Mouse (Mus musculus): ENCODE results near the gene Ticrr. TPM values are rescaled to one million over a fixed set of nuclear protein-coding genes. Genes with fewer than 3 reads are reported as not detected.

The Ticrr gene
- total and polyA plus RNA-seq, 3 experiments = 10.6 to 55.6 (median 23.8) TPM

- Histone ChIP-seq H3K27ac (ENCODE audit: control insufficient read depth, low read depth, low read length) (no peak overlapping the region), H3K79me2 (ENCODE audit: control insufficient read depth, insufficient read depth, low read length, poor library complexity) (no peaks in the 10 kb centered on the region), H3K9ac (ENCODE audit: control insufficient read depth, low read depth, low read length, poor library complexity, severe bottlenecking) (no peak overlapping the region), H3K27me3 (ENCODE audit: control insufficient read depth in 1 of 2, insufficient read depth in 2 of 2, low read length in 2 of 2) (peaks cover 1 to 7% of the 10 kb centered on the region in 2 experiments; a peak in 3 of 4 replicates), H3K36me3 (ENCODE audit: control insufficient read depth in 1 of 2, insufficient read depth in 2 of 2, low read length in 2 of 2) (no peaks in the 10 kb centered on the region), H3K4me1 (ENCODE audit: control insufficient read depth in 1 of 2, insufficient read depth in 2 of 2, low read length in 2 of 2) (no peaks in the 10 kb centered on the region), H3K4me3 (ENCODE audit: control insufficient read depth in 1 of 2, insufficient read depth in 1 of 2, low read depth in 2 of 2, low read length in 2 of 2) (no peak overlapping the region), H3K9me3 (replicated peaks; ENCODE audit: insufficient read depth, low read length) (no peaks in the 10 kb centered on the region)
- no peak for TF ChIP-seq CTCF (IDR thresholded peaks at IDR 0.05 in 2 of 3, conservative IDR thresholded peaks at IDR 0.05 in 1 of 3; ENCODE audit: control insufficient read depth in 1 of 3, insufficient read depth in 1 of 3, low read depth in 2 of 3, low read length in 3 of 3, poor library complexity in 1 of 3, severe bottlenecking in 1 of 3)
- no peak for DNase-seq (ENCODE audit: low read depth, low spot score)
These were observed 5.8 kb upstream of the Ticrr start for GRCm38 (mm10) chr7:79654185-79654584.

GRCm38 (mm10) chr7:79654586-79654985 is 5.4 kb upstream of the Ticrr start:
- Histone ChIP-seq H3K79me2 (ENCODE audit: control insufficient read depth, insufficient read depth, low read length, poor library complexity) (no peaks in the 10 kb centered on the region), H3K36me3 (ENCODE audit: control insufficient read depth in 1 of 2, insufficient read depth in 2 of 2, low read length in 2 of 2) (no peaks in the 10 kb centered on the region), H3K4me1 (ENCODE audit: control insufficient read depth in 1 of 2, insufficient read depth in 2 of 2, low read length in 2 of 2) (no peaks in the 10 kb centered on the region), H3K27ac (ENCODE audit: control insufficient read depth, low read depth, low read length) (no peak overlapping the region), H3K27me3 (ENCODE audit: control insufficient read depth in 1 of 2, insufficient read depth in 2 of 2, low read length in 2 of 2) (peaks cover 1 to 7% of the 10 kb centered on the region in 2 experiments; a peak in 3 of 4 replicates), H3K9me3 (replicated peaks; ENCODE audit: insufficient read depth, low read length) (no peaks in the 10 kb centered on the region), H3K4me3 (ENCODE audit: control insufficient read depth in 1 of 2, insufficient read depth in 1 of 2, low read depth in 2 of 2, low read length in 2 of 2) (no peak overlapping the region), H3K9ac (ENCODE audit: control insufficient read depth, low read depth, low read length, poor library complexity, severe bottlenecking) (no peak overlapping the region)
- TF ChIP-seq GATA1 (IDR thresholded peaks at IDR 0.05; ENCODE audit: low read depth, low read length) = no peak
- no peak for TF ChIP-seq KAT2A (conservative IDR thresholded peaks at IDR 0.05; ENCODE audit: low read depth, low read length)
- no peak for TF ChIP-seq HCFC1 (IDR thresholded peaks at IDR 0.05; ENCODE audit: low read depth, low read length)
- no peak for TF ChIP-seq MAZ (IDR thresholded peaks at IDR 0.05; ENCODE audit: low read depth, low read length)
- TF ChIP-seq CTCF (IDR thresholded peaks at IDR 0.05 in 2 of 3, conservative IDR thresholded peaks at IDR 0.05 in 1 of 3; ENCODE audit: control insufficient read depth in 1 of 3, insufficient read depth in 1 of 3, low read depth in 2 of 3, low read length in 3 of 3, poor library complexity in 1 of 3, severe bottlenecking in 1 of 3) = no peak
- no peak for TF ChIP-seq NRF1 (IDR thresholded peaks at IDR 0.05; ENCODE audit: insufficient read depth, low read depth, low read length, poor library complexity, severe bottlenecking)
- TF ChIP-seq MYC (IDR thresholded peaks at IDR 0.05; ENCODE audit: low read depth, low read length) = no peak
- TF ChIP-seq RAD21 (IDR thresholded peaks at IDR 0.05; ENCODE audit: low read depth, low read length) = no peak
- TF ChIP-seq SIN3A (IDR thresholded peaks at IDR 0.05; ENCODE audit: low read length) = no peak
- TF ChIP-seq EP300 (IDR thresholded peaks at IDR 0.05; ENCODE audit: low read depth in 1 of 2, low read length in 2 of 2) = no peak
- no peak for TF ChIP-seq E2F4 (IDR thresholded peaks at IDR 0.05; ENCODE audit: borderline replicate concordance, low read depth, low read length)
- TF ChIP-seq MXI1 (IDR thresholded peaks at IDR 0.05; ENCODE audit: low read depth, low read length) = no peak
- no peak for DNase-seq (ENCODE audit: low read depth, low spot score)

- no peaks in the 10 kb centered on the region for H3K9me3 ChIP-seq (replicated peaks; ENCODE audit: insufficient read depth, low read length)
- H3K27ac ChIP-seq (ENCODE audit: control insufficient read depth, low read depth, low read length) = peak overlapping the region; percentile 28
- TF ChIP-seq GABPA (IDR thresholded peaks at IDR 0.05; ENCODE audit: low read depth, low read length) (no peak), MXI1 (IDR thresholded peaks at IDR 0.05; ENCODE audit: low read depth, low read length) (no peak), UBTF (IDR thresholded peaks at IDR 0.05; ENCODE audit: borderline replicate concordance, insufficient read depth, low read depth, low read length) (0 out of 2 replicates have a peak, but pooled peaks have one; percentile 39), MYC (IDR thresholded peaks at IDR 0.05; ENCODE audit: low read depth, low read length) (no peak), RCOR1 (IDR thresholded peaks at IDR 0.05; ENCODE audit: low read depth, low read length) (no peak), MAX (IDR thresholded peaks at IDR 0.05; ENCODE audit: low read length) (no peak), SIN3A (IDR thresholded peaks at IDR 0.05; ENCODE audit: low read length) (0 out of 2 replicates have a peak, but pooled peaks have one; percentile 27), ZNF384 (IDR thresholded peaks at IDR 0.05; ENCODE audit: low read depth, low read length) (no peak), E2F4 (IDR thresholded peaks at IDR 0.05; ENCODE audit: borderline replicate concordance, low read depth, low read length) (no peak), MEF2A (IDR thresholded peaks at IDR 0.05; ENCODE audit: extremely low read depth, insufficient replicate concordance, low read depth, low read length, poor library complexity, severe bottlenecking) (no peak), POLR2A (IDR thresholded peaks at IDR 0.05; ENCODE audit: control insufficient read depth in 1 of 2, insufficient read depth in 1 of 2, low read depth in 1 of 2, low read length in 2 of 2, poor library complexity in 1 of 2) (peak in 1 of 2 experiments; percentile 78; a peak in 2 of 4 replicates)
- DNase-seq (ENCODE audit: low read depth, low spot score) = no peak
- H3K4me3 ChIP-seq (ENCODE audit: control insufficient read depth in 1 of 2, insufficient read depth in 1 of 2, low read depth in 2 of 2, low read length in 2 of 2) = peak overlapping the region; percentile 69 to 96
- H3K4me1 ChIP-seq (ENCODE audit: control insufficient read depth in 1 of 2, insufficient read depth in 2 of 2, low read length in 2 of 2) = peaks cover 2 to 16% of the 10 kb centered on the region in 2 experiments; a peak in 3 of 4 replicates
- peak overlapping the region; percentile 94 for H3K9ac ChIP-seq (ENCODE audit: control insufficient read depth, low read depth, low read length, poor library complexity, severe bottlenecking)
- H3K36me3 ChIP-seq (ENCODE audit: control insufficient read depth in 1 of 2, insufficient read depth in 2 of 2, low read length in 2 of 2) = peaks cover 5 to 14% of the 10 kb centered on the region in 2 experiments
- no peaks in the 10 kb centered on the region for H3K27me3 ChIP-seq (ENCODE audit: control insufficient read depth in 1 of 2, insufficient read depth in 2 of 2, low read length in 2 of 2)
- H3K79me2 ChIP-seq (ENCODE audit: control insufficient read depth, insufficient read depth, low read length, poor library complexity) = peaks cover 38% of the 10 kb centered on the region
These were observed 525 bp downstream of the Ticrr start for GRCm38 (mm10) chr7:79660291-79661150.
